Mouse (Mus musculus): ENCODE results near the gene Hapln3.

Hapln3 gene

GRCm38 (mm10) chr7:79130843-79131444 is at the start of gene Hapln3:
Gene Hapln3, minus strand, starts transcription at chr7:79131018.
- no peak for DNase-seq (ENCODE audit: low read depth)

DNA sequence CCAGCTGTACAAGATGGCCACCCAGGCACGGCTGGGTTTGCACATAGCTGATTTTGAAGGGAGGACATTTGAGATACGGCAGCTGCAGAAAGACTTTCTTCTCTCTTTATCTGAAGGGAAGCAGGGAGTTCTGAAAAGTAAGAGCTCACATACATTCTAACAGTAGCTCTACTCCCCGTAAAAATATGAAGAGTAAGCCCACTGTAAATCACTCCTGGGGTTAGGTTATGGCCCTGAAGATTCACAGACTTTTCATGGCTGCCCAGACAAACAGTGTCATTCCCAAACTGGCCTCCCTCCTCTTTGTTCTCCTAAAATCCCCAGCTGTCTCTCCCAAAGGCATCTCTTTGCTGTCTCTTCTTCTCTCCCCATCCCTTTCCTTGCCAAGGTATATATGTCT is 43.0 kb upstream of the Hapln3 start:
- DNase-seq (ENCODE audit: low read depth), result no peak

DNA sequence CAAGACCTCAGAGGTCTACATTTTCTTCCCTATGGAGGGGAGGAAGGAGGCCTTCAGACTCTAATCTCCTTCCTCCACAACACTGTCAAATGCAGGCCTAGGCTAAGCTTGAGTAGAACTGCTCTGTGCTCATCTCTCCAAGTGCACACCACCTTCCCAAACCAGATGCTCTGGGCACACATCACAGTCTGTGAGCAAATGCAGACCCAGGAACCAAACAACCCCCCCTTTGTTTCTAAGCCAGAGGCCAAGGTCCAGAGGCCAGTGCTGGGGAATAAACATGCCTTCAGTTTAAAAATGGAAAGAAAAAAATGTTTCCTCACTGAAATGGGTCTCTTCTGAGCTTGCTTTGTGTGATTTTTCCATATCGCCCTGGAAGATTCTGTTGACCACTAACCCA is 41.0 kb upstream of the Hapln3 start:
- no peak for DNase-seq (ENCODE audit: low read depth)

DNA sequence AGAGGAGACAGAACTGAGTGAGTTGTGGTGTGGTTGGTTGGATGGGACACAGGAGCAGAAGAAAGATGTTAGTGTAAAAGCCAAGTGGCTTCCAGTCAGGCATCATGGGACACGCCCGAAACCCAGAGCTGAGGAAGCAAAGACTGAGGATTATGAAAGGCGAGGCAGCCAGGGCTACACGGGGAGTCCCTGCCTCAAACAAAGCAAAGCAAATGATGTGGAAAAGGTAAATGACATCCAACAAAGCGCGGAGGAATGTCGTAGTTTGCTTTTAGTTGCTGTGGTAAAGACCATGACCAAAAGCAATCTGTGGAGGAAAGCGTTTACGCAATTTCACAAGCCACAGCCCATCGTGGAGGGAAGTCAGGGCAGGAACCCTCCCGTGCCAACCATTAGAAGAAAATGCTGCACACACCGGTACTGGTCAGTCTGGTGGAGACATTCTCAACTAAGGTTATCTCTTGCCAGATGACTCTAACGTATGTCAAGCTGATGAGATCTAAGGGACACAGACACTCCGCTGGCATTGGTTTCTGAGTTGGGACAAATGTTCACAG is 36.3 kb upstream of the Hapln3 start:
- DNase-seq (ENCODE audit: low read depth), result peak; percentile 77

DNA sequence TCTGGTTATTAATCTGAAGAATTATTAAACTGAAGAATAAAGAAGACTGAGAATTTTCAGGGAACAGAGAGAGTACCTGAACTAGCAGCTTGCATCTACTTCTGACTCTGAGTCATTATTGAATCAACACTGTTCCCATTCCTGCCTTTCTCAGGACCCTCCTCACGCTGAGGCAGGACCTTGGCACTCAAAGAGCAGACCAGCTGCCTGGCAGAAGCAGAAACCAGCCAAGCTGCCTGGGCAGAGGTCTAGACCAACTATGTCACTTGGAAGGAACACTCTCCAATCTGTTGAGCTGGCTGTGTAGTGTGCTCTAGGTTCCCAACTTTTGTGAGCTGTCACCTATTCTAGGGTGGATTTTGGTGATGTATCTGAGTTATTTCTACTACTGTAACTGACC is 28.6 kb upstream of the Hapln3 start:
- DNase-seq (ENCODE audit: low read depth), result no peak

GRCm38 (mm10) chr7:79149522-79149921 is 18.7 kb upstream of the Hapln3 start:
- peak; percentile 81 for DNase-seq (ENCODE audit: low read depth)

DNA sequence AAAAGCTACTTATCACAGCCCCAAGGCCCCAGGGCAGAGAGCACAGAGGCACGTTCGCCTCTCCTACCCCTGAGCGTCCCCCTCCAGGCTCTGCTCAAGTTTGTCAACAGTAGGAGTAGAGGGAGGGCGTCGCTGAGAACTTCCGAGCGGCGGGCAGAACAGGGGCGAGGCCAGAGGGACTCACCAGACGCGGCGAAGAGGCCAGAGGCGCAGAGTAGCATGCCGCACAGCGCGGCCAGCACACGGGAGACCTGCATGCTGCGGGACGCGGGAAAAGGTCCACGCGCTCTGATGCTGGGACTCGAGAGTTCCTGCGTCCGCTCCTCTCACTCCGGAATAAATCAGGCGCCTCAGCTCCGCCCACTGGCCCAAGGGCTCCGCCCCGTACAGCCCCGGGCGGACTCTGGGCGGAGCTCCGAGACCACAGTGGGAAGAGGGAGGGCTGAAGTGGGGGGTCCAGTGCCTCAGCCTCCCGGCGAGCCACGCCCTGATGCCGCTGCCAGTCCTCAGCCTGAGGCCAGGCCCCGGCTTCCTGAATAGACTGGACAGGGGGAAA is 18.0 kb upstream of the Hapln3 start, which contains the start of gene Mfge8:
Mfge8 (minus strand) TSS at position 350 of the 556 bp plus-strand sequence.
- peak; percentile 91 for DNase-seq (ENCODE audit: low read depth)

- DNase-seq (ENCODE audit: low read depth), result no peak
Measured at GRCm38 (mm10) chr7:79147931-79148653, 17.3 kb upstream of the Hapln3 start.

- DNase-seq (ENCODE audit: low read depth), result peak; percentile 24
Measured at GRCm38 (mm10) chr7:79147011-79147837, 16.4 kb upstream of the Hapln3 start.

- DNase-seq (ENCODE audit: low read depth), result peak; percentile 72
Measured at GRCm38 (mm10) chr7:79140897-79141296, 10.1 kb upstream of the Hapln3 start.

- DNase-seq (ENCODE audit: low read depth), result peak; percentile 58
Measured at GRCm38 (mm10) chr7:79139891-79140591, 9.2 kb upstream of the Hapln3 start.

DNA sequence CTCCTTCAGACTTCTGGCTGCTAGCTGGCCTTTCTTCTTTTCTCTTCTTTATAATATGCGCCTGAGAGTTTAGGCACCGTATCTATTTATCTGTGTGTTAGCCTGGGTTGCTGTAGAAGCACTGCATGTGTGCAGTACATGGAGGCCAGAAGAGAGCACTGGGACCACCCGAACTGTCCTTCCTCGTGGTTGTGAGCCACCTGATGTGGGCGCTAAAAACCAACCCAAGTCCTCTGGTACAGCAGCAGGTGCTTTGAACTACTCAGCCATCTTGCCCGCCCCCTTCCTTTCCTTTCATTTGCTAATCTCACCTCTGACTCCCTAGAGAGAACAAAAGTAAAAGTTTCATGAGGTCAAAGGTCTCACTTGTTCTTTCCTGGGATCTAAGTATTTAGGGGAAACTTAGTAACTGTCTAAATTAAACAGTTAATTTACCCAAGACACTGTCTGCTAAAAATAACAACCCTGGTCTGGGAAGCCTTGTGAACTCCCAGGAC is 8.6 kb upstream of the Hapln3 start:
- DNase-seq (ENCODE audit: low read depth), result no peak

- DNase-seq (ENCODE audit: low read depth), result no peak
Measured at GRCm38 (mm10) chr7:79133391-79133790, 2.6 kb upstream of the Hapln3 start.

GRCm38 (mm10) chr7:79130385-79130784 is 433 bp downstream of the Hapln3 start:
- DNase-seq (ENCODE audit: low read depth), result no peak

DNA sequence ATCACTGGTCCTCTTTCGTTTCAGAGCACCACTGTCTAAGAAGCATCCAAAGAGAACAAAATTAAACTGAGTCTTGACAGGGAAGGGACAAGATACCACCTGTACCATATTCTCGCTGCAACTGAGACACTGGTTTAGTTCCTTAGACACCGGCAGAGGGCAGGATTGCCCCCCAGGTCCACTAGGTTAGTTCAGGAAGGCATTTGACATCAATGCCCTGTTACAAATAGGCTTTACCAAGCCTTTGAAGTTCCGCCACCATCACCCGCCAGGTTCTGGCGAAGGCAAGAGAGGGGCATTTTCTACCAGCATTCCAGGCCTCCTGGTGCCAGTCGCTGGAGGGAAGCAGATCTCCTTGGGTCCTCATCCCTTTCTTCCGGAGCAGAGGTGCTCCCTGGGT is 935 bp downstream of the Hapln3 start:
- DNase-seq (ENCODE audit: low read depth), result no peak

DNA sequence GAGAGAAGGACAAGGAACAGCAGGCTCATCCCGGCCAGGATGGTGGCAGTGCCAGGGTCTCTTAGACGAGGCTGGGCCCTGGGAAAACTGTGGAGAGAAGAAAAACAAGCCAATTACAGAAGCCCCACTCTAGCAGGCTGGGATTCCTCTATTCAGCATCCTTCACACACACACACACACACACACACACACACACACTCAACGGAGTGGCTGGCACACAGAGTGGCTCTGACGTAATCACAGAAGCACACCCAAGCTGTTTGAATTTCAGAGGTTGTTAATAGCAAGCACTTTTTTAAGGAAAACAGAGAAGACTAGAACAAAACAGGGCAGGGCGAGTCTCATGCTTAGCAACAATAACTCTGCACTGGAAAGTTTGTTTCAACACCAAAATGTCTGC is 7.4 kb downstream of the Hapln3 start:
- no peak for DNase-seq (ENCODE audit: low read depth)

DNA sequence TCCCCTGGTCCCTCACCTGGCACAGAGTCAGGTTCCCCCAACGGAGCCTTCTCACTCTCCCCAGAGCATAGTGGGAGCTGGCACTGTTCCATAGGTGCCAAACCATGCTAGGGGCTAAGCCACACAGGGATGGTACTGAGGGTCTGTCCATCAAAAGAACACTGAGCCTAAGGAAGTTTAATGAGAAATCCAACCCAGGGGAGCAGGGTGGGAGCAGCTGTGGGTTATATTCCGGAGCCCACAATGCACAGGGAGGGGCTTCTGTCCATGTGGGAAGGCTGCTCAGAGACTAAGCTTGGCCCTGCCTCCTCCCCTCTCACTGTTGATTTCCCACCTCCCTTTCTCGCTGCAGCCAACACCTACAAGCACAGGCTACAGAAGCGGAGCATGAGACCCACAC is 17.0 kb downstream of the Hapln3 start:
- DNase-seq (ENCODE audit: low read depth), result no peak

GRCm38 (mm10) chr7:79096492-79096891 is 34.3 kb downstream of the Hapln3 start:
- DNase-seq (ENCODE audit: low read depth), result no peak

DNA sequence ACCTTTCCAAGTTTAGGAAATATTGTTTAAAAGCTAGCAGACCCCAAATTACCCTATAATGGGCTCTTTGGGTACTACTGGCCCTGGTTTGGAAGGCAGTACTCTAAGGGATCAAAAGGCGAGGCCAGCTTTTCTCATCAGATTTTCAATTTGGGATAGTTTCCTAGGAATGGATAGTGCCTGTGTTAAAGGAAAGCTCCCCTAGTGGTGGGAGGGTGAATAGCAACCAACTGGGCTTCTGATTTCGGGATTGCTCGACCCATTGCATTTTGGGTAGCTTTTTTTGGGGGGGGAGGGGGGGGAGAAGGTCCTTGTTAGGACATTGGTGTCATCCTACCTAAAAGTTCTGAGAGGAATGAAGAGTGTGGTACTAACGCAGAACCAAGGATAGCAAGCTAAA is 41.7 kb downstream of the Hapln3 start:
- DNase-seq (ENCODE audit: low read depth), result peak; percentile 5

DNA sequence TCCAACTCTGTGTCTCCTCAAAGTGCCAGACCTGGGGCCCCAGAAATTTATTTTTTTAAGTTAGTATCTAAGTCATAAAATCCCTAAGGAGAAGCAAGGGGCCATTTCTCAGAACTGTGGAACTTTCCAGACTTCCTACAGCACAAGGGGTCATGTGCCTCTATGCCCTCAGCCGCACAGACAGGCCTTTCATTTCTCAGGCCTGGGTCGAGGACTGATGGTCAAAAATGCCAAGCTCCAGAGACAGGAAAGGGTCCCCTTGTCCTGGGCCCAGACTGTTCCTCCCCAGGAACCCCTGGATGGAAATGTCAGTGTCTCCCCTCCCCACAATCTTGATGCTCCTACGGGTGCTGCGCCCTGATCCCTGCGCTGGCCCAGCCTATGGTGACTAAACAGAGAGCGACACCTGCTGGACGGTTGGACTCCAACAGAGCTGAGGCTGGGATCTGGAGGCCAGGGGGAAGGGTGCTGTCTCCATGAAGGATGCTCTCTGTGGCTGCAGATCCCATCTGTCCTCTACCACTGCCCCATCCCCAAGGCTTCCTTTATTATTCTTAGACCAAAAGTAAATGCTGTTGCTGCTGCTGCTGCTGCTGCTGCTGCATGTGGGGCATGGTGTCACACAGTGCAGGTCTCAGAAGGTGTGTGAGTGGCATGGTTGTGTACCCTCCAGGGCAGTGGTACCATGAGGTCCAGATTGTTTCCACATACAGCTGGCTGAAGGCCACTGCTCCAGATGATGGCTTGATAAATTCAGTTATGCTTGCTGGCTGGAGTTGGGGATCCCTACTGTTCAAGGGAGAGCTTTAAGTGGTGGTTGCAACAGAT is 50.0 kb downstream of the Hapln3 start:
- DNase-seq (ENCODE audit: low read depth), result peak; percentile 42

DNA sequence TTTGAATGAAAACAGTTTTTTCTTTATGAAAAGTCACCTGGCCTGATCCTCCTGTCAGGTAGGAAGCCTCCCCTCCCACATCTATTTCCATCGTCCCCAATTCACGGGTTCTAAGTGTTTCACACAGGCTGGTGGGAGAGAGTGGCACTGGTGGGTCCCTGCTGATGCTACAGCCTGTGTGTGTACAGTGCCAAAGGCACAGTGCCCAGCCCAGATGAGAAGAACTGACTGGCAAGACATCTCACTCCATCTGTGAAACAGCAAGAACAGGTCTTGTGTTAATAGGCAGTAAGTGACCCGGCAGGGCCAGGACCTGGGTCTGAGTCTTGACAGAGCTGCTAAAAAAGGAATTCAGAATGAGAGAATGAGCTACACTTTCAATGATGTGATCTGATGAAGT is 51.6 kb downstream of the Hapln3 start:
- no peak for DNase-seq (ENCODE audit: low read depth)

Measured in 416B (cell line).